Mouse (Mus musculus) liver, embryonic 15.5 days (tissue): ENCODE measurements around the gene Ferd3l. TPM values are rescaled to one million over a fixed set of nuclear protein-coding genes. Genes with fewer than 3 reads are reported as not detected.
A peak's percentile ranks its signal among the peaks of the same experiment; 100 is the strongest.

Source experiments
- ATAC-seq: fragments of 200-750 bp; cut with Nextera tagmentation; 2 replicates; pipeline ENCODE4 v1.8.0; 2017; ENCODE audit warnings: moderate number of reproducible peaks, mild to moderate bottlenecking, moderate library complexity; ENCODE audit not compliant: insufficient read depth
- H3K27ac ChIP-seq: fragments of 300-500 bp; sonication (generic); replicated peaks from 2 replicates; pipeline ENCODE4 v1.5.1; 2015; ENCODE audit warnings: mild to moderate bottlenecking, inconsistent platforms
- H3K27me3 ChIP-seq: fragments of 300-500 bp; sonication (generic); 2 replicates; pipeline ENCODE4 v1.6.1; 2015; ENCODE audit warnings: mild to moderate bottlenecking, inconsistent platforms
- H3K36me3 ChIP-seq: fragments of 300-500 bp; sonication (generic); replicated peaks from 2 replicates; pipeline ENCODE4 v1.6.1; 2015; ENCODE audit warnings: moderate library complexity, mild to moderate bottlenecking, inconsistent platforms
- H3K4me1 ChIP-seq: fragments of 300-500 bp; sonication (generic); replicated peaks from 2 replicates; pipeline ENCODE4 v1.6.1; 2015; ENCODE audit warnings: inconsistent platforms
- H3K4me2 ChIP-seq: fragments of 300-500 bp; sonication (generic); 2 replicates; pipeline ENCODE4 v1.6.1; 2015; ENCODE audit warnings: moderate library complexity, mild to moderate bottlenecking, inconsistent platforms
- H3K4me3 ChIP-seq: fragments of 300-500 bp; sonication (generic); replicated peaks from 2 replicates; pipeline ENCODE4 v1.5.1; 2015; ENCODE audit warnings: mild to moderate bottlenecking, inconsistent platforms
- H3K9ac ChIP-seq: fragments of 300-500 bp; sonication (generic); 2 replicates; pipeline ENCODE4 v1.6.1; 2015; ENCODE audit warnings: moderate library complexity, mild to moderate bottlenecking, inconsistent platforms
- H3K9me3 ChIP-seq: fragments of 300-500 bp; sonication (generic); replicated peaks from 2 replicates; pipeline ENCODE4 v1.6.1; 2016; ENCODE audit warnings: inconsistent platforms
- WGBS: fragments of 180-500 bp; shearing (Covaris S2); methylation state at CpG from one replicate; pipeline ENCODE4 v1.1.7; 2015; ENCODE audit warnings: mixed read lengths; ENCODE audit not compliant: insufficient replicate concordance; 5-methylcytosine and 5-hydroxymethylcytosine counted together
- polyA plus RNA-seq: library from polyadenylated mRNA; unstranded; fragments of >200 nt; fragmentation: Nextera tagmentation; extraction: Ambion mirVana; gene quantifications from 2 replicates; pipeline ENCODE4 v1.2.1, GENCODE M21; 2015

The Ferd3l gene
- not detected in 2 replicates for polyA plus RNA-seq

DNA sequence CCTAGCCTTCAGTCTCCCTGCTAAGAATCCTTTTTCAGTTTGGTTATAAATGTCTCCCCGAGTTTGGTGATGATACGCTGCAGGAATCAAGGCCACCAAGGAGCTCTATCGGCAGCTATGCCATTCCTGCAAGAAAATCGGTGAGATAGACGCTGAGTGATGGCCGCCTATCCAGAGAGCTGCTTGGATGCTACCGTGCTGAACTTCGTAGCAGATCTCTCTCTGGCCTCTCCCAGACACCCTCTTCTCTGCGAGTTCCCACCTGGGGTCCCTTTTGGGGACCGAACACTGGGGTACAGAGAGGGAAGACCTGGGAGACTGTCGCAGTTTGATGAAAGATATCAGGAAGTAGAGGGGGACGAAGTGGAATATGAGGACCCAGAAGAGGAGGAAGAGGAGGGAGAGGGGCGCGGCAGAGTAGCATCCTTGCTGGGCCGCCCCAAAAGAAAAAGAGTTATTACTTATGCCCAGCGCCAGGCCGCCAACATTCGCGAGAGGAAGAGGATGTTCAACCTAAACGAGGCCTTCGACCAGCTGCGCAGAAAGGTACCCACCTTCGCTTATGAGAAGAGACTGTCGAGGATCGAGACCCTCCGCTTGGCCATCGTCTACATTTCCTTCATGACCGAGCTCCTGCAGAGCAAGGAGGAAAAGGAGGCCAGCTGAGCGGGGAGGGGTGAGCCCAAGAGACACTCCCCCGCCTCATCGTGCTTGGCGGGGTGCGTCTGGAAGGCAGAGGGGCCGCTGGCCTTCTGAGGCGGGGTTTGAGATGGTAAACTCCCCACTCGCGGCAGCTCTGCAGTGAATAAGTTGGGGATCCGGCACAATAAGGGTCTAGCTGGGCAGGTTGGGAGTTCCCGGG is at the start of gene Ferd3l:
Ferd3l (plus strand) TSS at position 95 of the 862 bp plus-strand sequence.
- Histone ChIP-seq H3K27me3 (peaks cover 32% of the 10 kb centered on the region), H3K9me3 (no peaks in the 10 kb centered on the region), H3K4me1 (no peaks in the 10 kb centered on the region), H3K4me3 (no peak within 1 kb of the TSS), H3K9ac (no peak within 1 kb of the TSS), H3K27ac (no peak within 1 kb of the TSS), H3K36me3 (no peaks in the 10 kb centered on the region), H3K4me2 (no peak within 1 kb of the TSS)
- no peak for ATAC-seq
- WGBS: 1% methylated on average over 39 of the region's 39 CpGs

DNA sequence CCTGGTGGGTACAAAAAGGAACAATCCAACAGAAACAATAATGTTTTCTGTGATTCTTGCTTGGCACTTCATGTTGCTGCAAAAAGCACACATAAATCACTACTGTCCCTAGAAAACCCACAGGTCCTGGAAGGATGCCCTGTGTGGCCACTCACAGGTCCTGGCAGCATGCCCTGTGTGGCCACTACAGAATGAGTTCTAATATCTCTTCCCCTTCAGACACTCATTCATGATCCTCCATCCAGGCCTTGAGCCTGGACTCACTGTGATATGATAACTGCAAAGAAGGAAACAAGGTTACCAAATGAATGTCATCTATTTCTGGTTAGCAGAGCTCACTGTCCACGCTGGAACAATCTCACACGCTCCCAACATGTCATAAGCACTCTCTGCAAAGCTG is 34.3 kb upstream of the Ferd3l start:
- H3K9ac ChIP-seq: no peak overlapping the region
- no peak for ATAC-seq
- H3K4me1 ChIP-seq: no peaks in the 10 kb centered on the region
- WGBS: 47% methylated on average over 2 of the region's 2 CpGs
- H3K9me3 ChIP-seq: no peaks in the 10 kb centered on the region
- H3K27me3 ChIP-seq: no peaks in the 10 kb centered on the region
- H3K4me3 ChIP-seq: no peak overlapping the region
- H3K4me2 ChIP-seq: no peak overlapping the region
- H3K36me3 ChIP-seq: no peaks in the 10 kb centered on the region
- no peak overlapping the region for H3K27ac ChIP-seq

DNA sequence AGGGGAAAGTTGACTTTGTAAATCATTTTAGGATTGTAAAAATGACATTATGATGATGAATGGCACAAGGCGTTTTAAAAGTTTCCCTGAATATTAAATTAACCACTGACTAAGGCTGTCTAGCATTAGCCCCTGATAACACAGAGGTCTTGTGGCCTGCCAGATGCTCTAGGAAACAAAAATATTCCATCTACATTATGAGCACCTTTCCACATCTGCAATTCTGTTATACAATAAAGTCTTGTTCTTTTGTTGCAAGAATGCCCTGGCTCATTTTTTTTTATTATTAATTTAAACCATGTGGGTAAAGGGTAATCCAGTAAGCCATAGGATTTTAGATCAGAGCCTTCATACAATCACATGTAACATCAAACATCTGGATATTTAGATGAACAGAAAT is 33.6 kb upstream of the Ferd3l start:
- H3K36me3 ChIP-seq: no peaks in the 10 kb centered on the region
- no peaks in the 10 kb centered on the region for H3K4me1 ChIP-seq
- no peak overlapping the region for H3K27ac ChIP-seq
- no peaks in the 10 kb centered on the region for H3K9me3 ChIP-seq
- no peak overlapping the region for H3K4me3 ChIP-seq
- no peak overlapping the region for H3K9ac ChIP-seq
- no peak overlapping the region for H3K4me2 ChIP-seq
- H3K27me3 ChIP-seq: no peaks in the 10 kb centered on the region
- WGBS: 50% methylated on average over 1 of the region's 1 CpGs
- no peak for ATAC-seq

DNA sequence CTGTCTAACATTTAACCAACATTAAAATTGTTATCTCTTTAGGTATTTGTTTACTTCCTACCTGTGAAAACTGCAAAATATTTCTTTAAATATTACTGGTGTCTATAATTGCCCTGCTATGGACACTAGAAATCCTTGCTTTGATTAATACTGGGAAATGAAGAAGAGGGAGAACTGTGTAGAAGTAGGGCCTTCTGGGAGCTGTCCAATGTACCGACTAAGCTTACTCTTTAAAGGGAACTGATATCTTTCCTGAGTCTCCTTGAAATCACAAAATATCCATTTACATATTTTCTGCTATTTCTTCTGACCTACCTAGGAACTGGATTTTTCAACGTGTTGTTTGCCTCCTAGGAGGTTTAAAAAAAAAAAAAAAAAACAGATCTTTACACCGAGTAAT is 1.5 kb upstream of the Ferd3l start:
- H3K9ac ChIP-seq: no peak overlapping the region
- no peak overlapping the region for H3K27ac ChIP-seq
- no peak for ATAC-seq
- H3K4me2 ChIP-seq: no peak overlapping the region
- peaks cover 32% of the 10 kb centered on the region for H3K27me3 ChIP-seq
- no peaks in the 10 kb centered on the region for H3K36me3 ChIP-seq
- H3K4me1 ChIP-seq: no peaks in the 10 kb centered on the region
- H3K4me3 ChIP-seq: no peak overlapping the region
- H3K9me3 ChIP-seq: no peaks in the 10 kb centered on the region
- WGBS: 5% methylated on average over 3 of the region's 3 CpGs

DNA sequence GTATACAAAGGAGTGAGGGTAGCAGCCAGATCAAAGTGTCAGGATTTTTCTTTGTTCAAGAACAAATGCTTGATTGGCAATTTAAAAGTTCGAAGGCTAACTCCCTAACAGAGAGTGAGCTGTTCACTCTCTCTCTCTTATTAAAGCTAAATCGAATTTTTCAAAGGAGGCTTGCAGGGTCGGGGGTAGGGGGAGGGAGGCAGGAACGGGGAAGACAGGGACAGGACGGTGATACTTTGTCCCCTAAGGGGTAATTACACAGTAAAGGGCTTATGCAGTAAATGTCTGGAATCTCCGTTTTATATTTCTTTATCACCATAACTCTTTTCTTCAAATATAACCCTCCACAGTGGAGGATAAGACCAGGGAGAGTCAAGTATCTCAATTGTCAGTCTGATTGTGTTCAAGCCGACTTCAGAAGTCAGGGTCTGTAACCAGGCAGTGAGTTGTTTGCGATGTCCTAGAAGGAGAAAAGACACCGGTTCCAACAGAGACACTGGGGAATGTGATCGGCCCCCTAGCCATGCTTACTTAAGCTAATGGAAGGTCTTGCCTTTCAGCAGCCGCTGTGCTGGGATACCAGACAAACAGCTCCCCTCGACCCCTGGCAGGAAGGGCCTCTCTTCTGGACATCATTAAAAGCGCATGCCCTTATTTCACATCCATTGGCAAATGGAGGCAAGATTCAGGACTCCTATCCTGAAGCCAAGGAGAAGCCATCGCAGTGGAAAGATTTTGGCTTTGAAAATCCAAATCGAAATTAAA is 709 bp upstream of the Ferd3l start:
- H3K36me3 ChIP-seq: no peaks in the 10 kb centered on the region
- 2% methylated on average over 15 of the region's 15 CpGs for WGBS

DNA sequence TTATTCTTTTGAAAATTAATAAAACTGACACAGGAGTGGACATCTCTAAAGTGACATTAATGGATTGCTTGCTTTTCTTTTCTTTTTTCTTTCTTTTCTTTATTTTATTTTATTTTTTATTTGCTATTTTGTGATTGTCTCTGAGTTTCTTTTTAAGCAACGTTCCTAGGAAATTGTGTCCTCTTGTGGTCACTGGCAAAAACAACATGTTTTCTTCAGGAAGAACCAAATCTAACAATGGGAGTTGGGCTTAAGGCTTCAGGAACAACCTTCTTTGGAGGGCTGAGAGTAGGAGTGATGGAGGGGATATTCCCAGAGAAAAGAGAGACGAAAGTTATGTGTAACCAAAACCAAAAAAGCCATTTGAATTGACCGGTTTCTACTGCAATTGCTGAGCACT is 24.6 kb downstream of the Ferd3l start:
- Histone ChIP-seq H3K36me3 (no peaks in the 10 kb centered on the region), H3K4me3 (no peak overlapping the region), H3K9me3 (no peaks in the 10 kb centered on the region), H3K27me3 (peaks cover 49% of the 10 kb centered on the region), H3K9ac (no peak overlapping the region), H3K4me1 (0 out of 2 replicates have a peak, but pooled peaks cover 4% of the 10 kb centered on the region), H3K4me2 (no peak overlapping the region), H3K27ac (no peak overlapping the region)
- WGBS: 4% methylated on average over 3 of the region's 3 CpGs
- no peak for ATAC-seq

More for the DNA sequence above, 709 bp upstream of the Ferd3l start:
- Histone ChIP-seq H3K9me3 (no peaks in the 10 kb centered on the region), H3K4me2 (no peak overlapping the region), H3K4me1 (no peaks in the 10 kb centered on the region), H3K27ac (no peak overlapping the region), H3K27me3 (peaks cover 32% of the 10 kb centered on the region), H3K4me3 (no peak overlapping the region), H3K9ac (no peak overlapping the region)
- ATAC-seq: no peak

DNA sequence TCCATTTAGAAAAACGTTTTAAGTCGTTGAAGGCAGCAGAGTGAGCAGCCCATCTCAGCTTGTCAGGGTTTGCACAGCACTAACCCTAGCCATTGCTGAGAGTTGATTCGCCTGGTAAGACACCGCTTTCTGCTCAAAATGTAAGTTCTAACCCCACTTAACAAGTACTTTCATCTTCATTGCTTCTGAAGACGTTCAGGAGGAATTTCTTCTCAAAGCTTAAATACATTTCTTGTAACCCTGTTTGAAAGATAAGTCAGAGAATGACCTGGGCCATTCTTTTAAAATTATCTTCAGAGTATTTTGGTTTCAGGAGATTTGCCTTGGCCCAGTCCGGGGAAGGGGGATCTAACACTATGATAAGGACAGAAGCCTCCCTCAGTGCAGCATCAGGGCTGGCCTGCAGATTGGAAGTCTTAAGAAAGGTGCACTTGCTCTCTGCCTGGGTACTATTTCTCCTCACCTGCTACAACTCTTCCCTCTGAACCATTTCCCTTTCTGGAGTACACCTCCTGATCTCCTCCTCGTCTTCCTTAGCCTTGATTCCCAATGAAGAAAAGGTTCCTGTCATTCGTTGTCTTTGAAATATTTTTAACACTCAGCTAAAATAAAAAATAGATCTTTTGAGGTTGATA is 26.8 kb downstream of the Ferd3l start:
- Histone ChIP-seq H3K4me3 (no peak overlapping the region), H3K27ac (no peak overlapping the region), H3K27me3 (peaks cover 68% of the 10 kb centered on the region), H3K9ac (no peak overlapping the region), H3K4me1 (0 out of 2 replicates have a peak, but pooled peaks cover 6% of the 10 kb centered on the region), H3K36me3 (no peaks in the 10 kb centered on the region), H3K4me2 (no peak overlapping the region), H3K9me3 (no peaks in the 10 kb centered on the region)
- WGBS: 11% methylated on average over 8 of the region's 8 CpGs
- no peak for ATAC-seq

DNA sequence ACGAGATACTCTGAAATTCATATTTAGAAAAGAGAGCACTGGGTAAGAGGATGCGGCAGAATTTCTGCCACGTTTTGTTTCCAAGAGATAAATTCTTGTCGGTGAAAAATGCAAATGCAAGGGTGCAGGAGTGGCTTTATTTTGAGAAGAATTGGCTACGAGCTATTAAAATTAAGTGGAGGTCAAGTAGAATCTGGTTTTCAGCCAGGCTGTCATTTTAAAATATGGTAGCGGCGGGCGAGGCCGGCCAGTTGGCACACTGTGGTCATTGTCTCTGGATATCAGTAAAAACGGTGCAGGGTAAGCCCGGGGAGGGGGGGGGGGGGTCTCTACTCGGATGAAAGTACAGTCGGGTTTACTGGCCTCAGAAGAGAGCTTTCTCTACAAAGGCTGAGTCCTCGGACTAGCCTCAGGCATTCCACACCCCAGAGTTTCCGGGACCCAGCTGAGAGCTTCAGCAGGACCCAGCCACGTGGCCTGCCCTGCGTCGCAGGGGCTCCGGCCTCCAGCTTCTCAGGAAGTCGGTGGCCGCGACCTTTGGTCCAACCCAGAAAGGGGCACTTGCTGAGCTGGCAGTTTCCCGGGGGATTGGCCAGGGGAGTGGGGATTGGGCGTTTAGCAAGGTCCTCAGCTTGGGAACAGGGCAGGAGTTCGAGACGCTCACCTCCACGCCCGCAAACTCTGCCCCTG is 27.5 kb downstream of the Ferd3l start:
- no peak for ATAC-seq
- 2% methylated on average over 28 of the region's 28 CpGs for WGBS
- no peak overlapping the region for H3K9ac ChIP-seq
- H3K4me3 ChIP-seq: no peak overlapping the region
- H3K9me3 ChIP-seq: no peaks in the 10 kb centered on the region
- H3K27ac ChIP-seq: no peak overlapping the region
- no peaks in the 10 kb centered on the region for H3K36me3 ChIP-seq
- H3K4me1 ChIP-seq: 0 out of 2 replicates have a peak, but pooled peaks cover 6% of the 10 kb centered on the region
- no peak overlapping the region for H3K4me2 ChIP-seq
- peaks cover 72% of the 10 kb centered on the region for H3K27me3 ChIP-seq

DNA sequence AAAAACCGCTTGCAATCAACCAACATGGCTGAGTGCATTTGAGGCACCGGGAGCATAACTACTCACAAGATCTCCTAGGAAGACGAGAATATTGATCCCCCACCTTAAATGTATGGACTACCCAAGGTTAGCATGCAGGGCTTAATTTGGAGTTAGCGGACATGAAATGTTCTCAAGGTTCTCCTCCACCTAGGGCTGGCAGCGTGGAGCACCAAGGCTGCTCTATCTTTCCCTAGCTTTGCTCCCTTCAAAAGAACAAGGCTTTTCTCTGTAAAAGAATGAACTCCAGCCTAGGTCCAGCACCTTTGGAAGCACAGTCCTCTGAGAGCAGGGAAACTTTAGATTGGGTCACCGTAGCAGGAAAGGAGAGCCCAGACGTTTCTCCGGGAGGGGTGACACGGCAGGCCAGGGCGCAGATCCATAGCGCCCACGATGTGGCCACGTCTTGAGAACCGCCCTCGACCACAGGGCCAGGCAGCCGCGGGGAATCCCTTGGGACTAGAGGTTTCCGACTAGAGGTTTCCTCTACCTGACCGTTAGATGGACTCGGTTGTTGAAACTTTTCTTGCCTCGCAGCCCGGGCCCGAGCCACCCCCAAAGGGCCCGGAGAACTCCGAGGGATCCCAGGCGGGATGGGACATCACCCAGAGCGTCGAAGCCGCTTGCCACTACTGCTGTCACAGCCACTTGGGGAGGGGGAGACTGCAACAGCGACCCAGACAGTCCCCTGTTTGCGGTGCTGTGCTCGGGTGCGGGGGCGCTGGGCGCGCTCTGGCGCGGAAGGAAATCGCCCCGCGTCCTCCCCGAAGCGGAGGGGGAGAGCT is 28.6 kb downstream of the Ferd3l start:
- Histone ChIP-seq H3K27me3 (peaks cover 80% of the 10 kb centered on the region), H3K9me3 (no peaks in the 10 kb centered on the region), H3K36me3 (no peaks in the 10 kb centered on the region), H3K27ac (no peak overlapping the region), H3K9ac (no peak overlapping the region), H3K4me2 (peak overlapping the region; percentile 59), H3K4me3 (peak overlapping the region; percentile 39; the same call in 1 of the 2 replicates), H3K4me1 (0 out of 2 replicates have a peak, but pooled peaks cover 6% of the 10 kb centered on the region)
- 2% methylated on average over 43 of the region's 43 CpGs for WGBS
- ATAC-seq: no peak
